Mouse (Mus musculus): Measurements from ENCODE around the gene Hapln3. TPM values are rescaled to one million over a fixed set of nuclear protein-coding genes. Genes with fewer than 3 reads are reported as not detected.

Hapln3 gene
- 1 to 10 TPM; 7.9 to 8.2 TPM for total RNA-seq (2021)

- DNase-seq, result peak; percentile 40
- intact Hi-C loops (cut with DNase I), result no loop called here
These were observed at the start of gene Hapln3 for GRCm38 (mm10) chr7:79130843-79131444. Gene Hapln3 (minus strand): TSS chr7:79131018.

GRCm38 (mm10) chr7:79173800-79174199 is 43.0 kb upstream of the Hapln3 start:
- intact Hi-C loops (cut with DNase I), result no loop called here

GRCm38 (mm10) chr7:79171782-79172181 is 41.0 kb upstream of the Hapln3 start:
- intact Hi-C loops (cut with DNase I), result no loop called here
- DNase-seq, result no peak

More at GRCm38 (mm10) chr7:79173800-79174199, 43.0 kb upstream of the Hapln3 start:
- DNase-seq, result no peak

GRCm38 (mm10) chr7:79167006-79167562 is 36.3 kb upstream of the Hapln3 start:
- DNase-seq, result no peak
- intact Hi-C loops (cut with DNase I), result no loop called here

GRCm38 (mm10) chr7:79159406-79159805 is 28.6 kb upstream of the Hapln3 start:
- intact Hi-C loops (cut with DNase I), result no loop called here
- peak; percentile 51 for DNase-seq

- DNase-seq, result no peak
- intact Hi-C loops (cut with DNase I), result loop anchor here (5.0 kb wide), 1 partner anchor 78 kb away; no protein-coding TSS in a partner anchor
These were observed 18.7 kb upstream of the Hapln3 start for GRCm38 (mm10) chr7:79149522-79149921.

GRCm38 (mm10) chr7:79148711-79149266 is 18.0 kb upstream of the Hapln3 start, which contains the start of gene Mfge8:
Gene Mfge8 (minus strand): TSS chr7:79149060.
- peak; percentile 84 for DNase-seq
- intact Hi-C loops (cut with DNase I), result loop anchor here (5.0 kb wide), 1 partner anchor 79 kb away; no protein-coding TSS in a partner anchor

GRCm38 (mm10) chr7:79147931-79148653 is 17.3 kb upstream of the Hapln3 start:
- intact Hi-C loops (cut with DNase I), result loop anchor here (5.0 kb wide), 1 partner anchor 79 kb away; no protein-coding TSS in a partner anchor
- no peak for DNase-seq

- intact Hi-C loops (cut with DNase I), result loop anchor here (5.0 kb wide), 1 partner anchor 80 kb away; no protein-coding TSS in a partner anchor
- DNase-seq, result no peak
These were observed 16.4 kb upstream of the Hapln3 start for GRCm38 (mm10) chr7:79147011-79147837.

GRCm38 (mm10) chr7:79140897-79141296 is 10.1 kb upstream of the Hapln3 start:
- DNase-seq, result peak; percentile 88
- intact Hi-C loops (cut with DNase I), result loop anchor here (5.0 kb wide), 1 partner anchor 206 kb away; no protein-coding TSS in a partner anchor

GRCm38 (mm10) chr7:79139891-79140591 is 9.2 kb upstream of the Hapln3 start:
- DNase-seq, result no peak
- intact Hi-C loops (cut with DNase I), result loop anchor here (5.0 kb wide), 1 partner anchor 207 kb away; no protein-coding TSS in a partner anchor

- intact Hi-C loops (cut with DNase I), result no loop called here
- no peak for DNase-seq
These were observed 8.6 kb upstream of the Hapln3 start for GRCm38 (mm10) chr7:79139328-79139824.

GRCm38 (mm10) chr7:79133391-79133790 is 2.6 kb upstream of the Hapln3 start:
- intact Hi-C loops (cut with DNase I), result no loop called here
- no peak for DNase-seq

- intact Hi-C loops (cut with DNase I), result no loop called here
- no peak for DNase-seq
These were observed 433 bp downstream of the Hapln3 start for GRCm38 (mm10) chr7:79130385-79130784.

GRCm38 (mm10) chr7:79129883-79130282 is 935 bp downstream of the Hapln3 start:
- DNase-seq, result peak; percentile 31
- intact Hi-C loops (cut with DNase I), result no loop called here

- intact Hi-C loops (cut with DNase I), result no loop called here
- no peak for DNase-seq
These were observed 7.4 kb downstream of the Hapln3 start for GRCm38 (mm10) chr7:79123465-79123864.

- DNase-seq, result no peak
- intact Hi-C loops (cut with DNase I), result no loop called here
These were observed 17.0 kb downstream of the Hapln3 start for GRCm38 (mm10) chr7:79113848-79114247.

- intact Hi-C loops (cut with DNase I), result no loop called here
These were observed 34.3 kb downstream of the Hapln3 start for GRCm38 (mm10) chr7:79096492-79096891.

GRCm38 (mm10) chr7:79089111-79089510 is 41.7 kb downstream of the Hapln3 start:
- intact Hi-C loops (cut with DNase I), result no loop called here
- peak; percentile 31 for DNase-seq

More at GRCm38 (mm10) chr7:79096492-79096891, 34.3 kb downstream of the Hapln3 start:
- no peak for DNase-seq
